Mouse (Mus musculus) thymus, adult 2 months (tissue): ENCODE results near the gene Sugp1.

ENCODE experiments used
- CTCF ChIP-seq: fragments of 200-500 bp; IDR thresholded peaks from 2 replicates; pipeline ENCODE4 v1.5.1; 2012; ENCODE audit warnings: mild to moderate bottlenecking, control low read depth, low read length, moderate library complexity, borderline replicate concordance; ENCODE audit not compliant: control insufficient read depth, poor library complexity, insufficient read depth; ENCODE audit errors: extremely low read depth
- POLR2A ChIP-seq: fragments of 200-500 bp; IDR thresholded peaks from 2 replicates; pipeline ENCODE4 v1.6.1; 2012; ENCODE audit warnings: mild to moderate bottlenecking, low read length, control low read depth, moderate library complexity; ENCODE audit not compliant: control insufficient read depth, poor library complexity, insufficient read depth; ENCODE audit errors: extremely low read depth

- no peak for TF ChIP-seq CTCF
- no peak for TF ChIP-seq POLR2A
Observed at GRCm38 (mm10) chr8:70087237-70087636, 44.6 kb downstream of the Sugp1 start.
